Mouse (Mus musculus) brain, embryonic 14.5 days (tissue): ENCODE measurements at regions not wholly inside any gene's neighbourhood (a gene's known extent, or its start where the extent isn't known, plus 50 kb on each side); places are given as distances from the start of the nearest gene placed in this dataset.

Experiments
- CTCF ChIP-seq: fragments of 200-500 bp; IDR thresholded peaks from 2 replicates; pipeline ENCODE4 v1.5.1; 2012; ENCODE audit warnings: inconsistent platforms, mild to moderate bottlenecking, moderate library complexity, borderline replicate concordance; ENCODE audit not compliant: insufficient read depth, insufficient read length; ENCODE audit errors: extremely low read depth
- POLR2A ChIP-seq: fragments of 200-500 bp; IDR thresholded peaks from 2 replicates; pipeline ENCODE4 v1.6.1; 2012; ENCODE audit warnings: mild to moderate bottlenecking, inconsistent platforms, borderline replicate concordance; ENCODE audit not compliant: poor library complexity, insufficient read depth, insufficient read length, severe bottlenecking; ENCODE audit errors: extremely low read depth

- no peak for TF ChIP-seq POLR2A
- TF ChIP-seq CTCF: no peak
These were observed 57.0 kb downstream of the Gadd45g start for GRCm38 (mm10) chr13:51903324-51903939.
